Mouse (Mus musculus): ENCODE results near the gene 5031439G07Rik.

The 5031439G07Rik gene

GRCm38 (mm10) chr15:84995041-84995440 lies 6.7 kb upstream of the 5031439G07Rik start:
- peak; percentile 16 for DNase-seq (ENCODE audit: low read depth)

- peak; percentile 13 for DNase-seq (ENCODE audit: low read depth)
These were observed 6.1 kb upstream of the 5031439G07Rik start for GRCm38 (mm10) chr15:84994498-84994897.

DNA sequence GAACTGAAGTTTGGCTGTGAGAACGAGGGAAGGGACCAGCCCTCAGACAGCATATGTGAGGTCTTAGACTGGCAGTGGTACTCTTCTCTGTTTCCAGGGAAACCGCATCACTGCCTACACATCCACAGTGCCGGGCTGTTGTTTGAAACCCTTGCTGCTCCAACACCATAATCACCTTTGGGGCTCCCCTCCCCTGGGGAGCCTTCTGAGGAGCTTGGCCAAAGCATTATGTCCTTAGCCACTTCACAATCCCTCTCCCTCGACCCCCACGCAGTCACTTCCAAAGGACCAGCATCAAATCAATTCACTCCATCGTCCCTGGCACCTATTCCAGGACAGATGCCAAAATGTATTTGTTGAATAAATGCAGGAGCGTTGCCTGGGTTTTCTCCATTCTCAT lies 1.4 kb upstream of the 5031439G07Rik start:
- DNase-seq (ENCODE audit: low read depth): no peak

GRCm38 (mm10) chr15:84989098-84989497 lies 747 bp upstream of the 5031439G07Rik start:
- DNase-seq (ENCODE audit: low read depth): no peak

DNA sequence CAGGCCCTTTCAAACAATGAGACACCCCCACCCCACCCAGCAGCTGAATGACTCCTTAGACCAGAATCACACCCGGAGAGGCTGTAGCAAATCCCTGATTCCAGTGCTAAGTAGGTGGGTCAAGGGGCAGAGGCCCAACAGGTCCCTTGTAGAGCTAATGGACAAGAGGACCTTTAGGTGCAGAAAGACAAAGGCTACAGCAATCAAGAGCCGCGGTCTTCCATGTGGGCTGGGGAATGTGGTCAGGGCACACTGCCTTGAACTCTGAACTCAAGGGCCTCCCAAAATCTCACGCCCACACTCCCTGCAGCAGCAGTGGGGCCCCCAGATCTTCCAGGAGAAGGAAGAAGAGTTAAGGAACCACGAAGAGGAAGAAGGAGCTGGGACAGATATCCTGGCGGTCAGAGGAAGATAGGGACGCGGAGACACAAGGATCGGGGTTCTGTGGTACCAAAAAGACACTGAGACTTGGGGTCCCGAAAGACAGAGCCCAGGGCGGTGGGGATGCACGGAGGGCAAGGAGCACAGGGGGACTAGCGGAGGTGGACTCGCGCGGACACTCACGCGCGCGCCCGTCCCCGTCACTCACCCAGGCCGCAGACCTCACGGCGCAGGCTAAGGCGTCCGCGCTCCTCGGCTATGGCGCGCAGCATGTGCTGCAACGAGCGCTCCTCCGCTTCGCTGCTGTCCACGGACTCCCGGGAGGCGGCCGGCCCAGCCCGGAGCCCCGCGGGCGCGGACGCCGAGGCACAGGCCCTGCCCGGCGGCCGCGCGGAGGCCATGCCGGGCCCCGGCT lies 1.1 kb downstream of the 5031439G07Rik start:
- peak; percentile 60 for DNase-seq (ENCODE audit: low read depth)

DNA sequence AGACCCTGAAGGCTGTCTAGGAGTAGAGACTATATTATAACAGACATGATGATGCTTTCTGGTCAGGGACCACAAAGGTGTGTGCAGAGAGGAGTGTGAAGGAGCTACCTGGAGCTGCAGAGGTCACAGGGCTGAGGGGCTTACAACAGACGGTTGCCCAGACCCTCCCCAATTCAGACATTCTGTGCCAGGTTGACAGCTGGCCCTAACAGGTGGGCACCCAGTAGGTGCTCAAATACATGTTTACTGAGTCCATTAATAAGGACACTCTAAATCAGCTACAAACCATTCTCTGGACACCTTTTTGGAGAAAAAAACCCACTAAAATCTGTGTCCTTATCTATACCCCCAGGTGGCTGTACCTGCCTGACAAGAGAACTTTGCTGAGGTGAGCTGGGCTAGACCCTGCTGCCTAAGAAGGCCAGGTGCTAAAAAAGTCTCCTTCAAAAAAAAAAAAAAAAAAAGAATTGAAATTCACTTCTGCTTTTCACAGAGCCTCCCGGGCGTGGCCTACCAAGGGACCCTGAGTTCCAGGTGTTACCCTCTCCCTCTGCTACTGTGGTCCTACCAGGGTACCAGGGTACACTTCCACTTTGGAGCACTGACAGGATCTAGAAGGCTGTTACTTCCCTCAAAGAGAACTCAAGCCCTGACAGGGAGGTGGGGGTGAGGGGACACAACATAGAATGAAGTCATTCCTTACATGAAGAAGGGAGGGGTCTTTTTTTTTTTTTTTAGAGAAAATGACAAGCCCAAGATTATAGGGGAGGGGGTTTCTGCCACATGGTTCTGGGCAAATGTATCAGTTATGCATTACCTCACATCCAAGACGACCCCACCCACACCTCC lies 2.0 kb downstream of the 5031439G07Rik start:
- peak; percentile 26 for DNase-seq (ENCODE audit: low read depth)

DNA sequence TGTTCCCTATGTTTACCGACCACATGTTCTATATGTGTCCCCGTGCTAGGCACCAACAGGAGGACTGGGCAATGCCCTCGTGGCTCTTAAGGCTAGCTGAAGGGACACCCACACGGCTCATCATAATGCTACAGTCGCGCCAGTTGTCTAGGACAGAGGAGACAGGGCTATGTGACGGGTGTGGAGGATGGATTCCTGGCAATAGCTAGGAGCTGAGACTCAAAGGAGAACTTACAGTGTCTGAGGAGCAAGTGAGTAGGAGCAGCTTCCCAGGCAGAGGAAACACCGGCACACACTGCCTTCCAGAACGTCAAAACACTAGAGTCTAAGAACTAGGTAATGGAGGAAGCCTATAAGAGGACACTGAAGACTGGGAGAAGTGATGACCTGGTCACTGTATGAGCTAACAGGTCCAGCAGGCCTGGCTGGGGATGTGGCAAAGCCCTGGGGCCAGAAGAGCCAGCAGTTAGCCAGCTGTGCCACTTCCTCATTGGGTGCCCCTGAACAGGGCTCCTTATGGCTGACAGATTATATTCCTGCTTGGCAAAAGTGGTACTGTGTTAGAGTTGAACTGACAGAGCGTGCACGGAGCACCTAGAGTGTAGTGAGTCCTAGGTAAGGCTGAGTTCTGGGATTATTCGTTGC lies 2.7 kb downstream of the 5031439G07Rik start:
- DNase-seq (ENCODE audit: low read depth): peak; percentile 13

DNA sequence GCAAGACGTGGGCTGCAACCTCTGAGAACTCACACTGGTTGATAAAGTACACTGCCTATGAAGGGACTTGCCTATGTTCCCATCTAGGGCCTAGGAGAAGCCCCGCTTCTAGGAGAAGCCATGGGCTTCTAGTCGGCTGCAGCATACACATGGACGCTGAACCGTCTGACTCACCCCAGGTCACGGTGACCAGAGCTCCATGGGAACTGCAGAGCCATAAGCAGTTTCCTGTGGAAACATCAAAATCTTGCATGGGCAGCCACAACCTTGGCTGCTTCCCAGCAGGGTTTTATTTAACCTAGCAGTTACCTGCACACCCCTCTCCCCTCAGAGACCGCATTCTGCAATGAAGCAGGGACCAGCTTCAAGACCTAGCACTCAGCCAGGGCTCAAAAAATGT lies 4.6 kb downstream of the 5031439G07Rik start:
- no peak for DNase-seq (ENCODE audit: low read depth)

- no peak for DNase-seq (ENCODE audit: low read depth)
These were observed 5.5 kb downstream of the 5031439G07Rik start for GRCm38 (mm10) chr15:84982888-84983287.

DNA sequence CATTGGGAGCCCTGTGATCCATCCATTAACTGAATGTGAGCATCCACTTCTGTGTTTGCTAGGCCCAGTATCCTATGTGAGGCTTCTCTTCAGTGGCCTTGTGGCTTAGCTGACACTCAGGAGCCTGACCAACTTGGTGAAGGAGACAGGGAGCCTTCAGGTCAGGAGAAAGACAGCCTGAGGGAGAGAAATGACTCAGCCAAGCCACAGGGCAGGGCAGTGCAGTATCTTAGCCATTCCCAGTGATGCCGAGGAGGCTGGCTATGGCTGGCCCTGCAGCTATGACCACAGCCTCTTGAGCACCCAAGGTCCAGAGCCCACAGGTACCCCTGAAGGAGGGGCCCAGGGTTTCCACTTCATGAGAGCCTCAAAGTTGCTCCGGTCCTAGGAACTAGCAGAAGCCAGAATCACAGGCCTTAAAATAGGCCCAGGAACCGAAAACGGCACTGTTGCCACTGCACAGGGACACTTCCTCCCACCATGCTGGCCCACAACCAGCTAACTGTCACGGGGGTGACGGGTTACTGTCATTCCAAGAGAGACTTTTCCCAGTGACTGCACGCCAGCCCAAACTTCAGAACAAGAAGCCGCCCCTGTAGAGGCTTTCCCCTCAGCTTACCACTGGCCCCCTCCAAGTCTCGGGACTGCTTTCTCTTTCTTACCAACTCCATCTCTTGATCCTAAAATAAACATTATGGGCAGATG lies 6.6 kb downstream of the 5031439G07Rik start:
- DNase-seq (ENCODE audit: low read depth): no peak

- no peak for DNase-seq (ENCODE audit: low read depth)
These were observed 12.6 kb downstream of the 5031439G07Rik start for GRCm38 (mm10) chr15:84975729-84976128.

GRCm38 (mm10) chr15:84973544-84973871 lies 14.8 kb downstream of the 5031439G07Rik start:
- no peak for DNase-seq (ENCODE audit: low read depth)

- DNase-seq (ENCODE audit: low read depth): no peak
These were observed 15.3 kb downstream of the 5031439G07Rik start for GRCm38 (mm10) chr15:84972860-84973543.

DNA sequence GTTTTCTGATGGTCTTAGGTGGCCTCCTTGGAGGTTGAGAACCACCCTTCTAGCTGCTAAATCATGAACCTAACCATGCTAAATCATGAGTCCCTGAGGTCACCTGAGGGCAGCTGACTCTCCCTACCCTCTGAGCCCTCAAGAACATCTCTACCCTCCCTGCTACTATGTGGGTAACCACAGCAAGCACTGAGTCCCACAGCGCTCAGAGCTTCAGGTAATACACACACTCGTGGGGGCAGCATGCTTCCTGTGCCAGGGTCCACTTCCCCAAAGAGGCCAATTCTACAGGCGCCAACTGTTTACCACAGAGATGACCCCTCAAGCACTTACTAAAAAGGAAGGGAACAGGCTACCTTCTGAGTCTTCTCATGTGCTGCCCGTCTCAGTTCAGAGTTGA lies 19.8 kb downstream of the 5031439G07Rik start:
- no peak for DNase-seq (ENCODE audit: low read depth)

GRCm38 (mm10) chr15:84965575-84966360 lies 22.6 kb downstream of the 5031439G07Rik start:
- DNase-seq (ENCODE audit: low read depth): peak; percentile 49

- no peak for DNase-seq (ENCODE audit: low read depth)
These were observed 23.6 kb downstream of the 5031439G07Rik start for GRCm38 (mm10) chr15:84964771-84965170.

DNA sequence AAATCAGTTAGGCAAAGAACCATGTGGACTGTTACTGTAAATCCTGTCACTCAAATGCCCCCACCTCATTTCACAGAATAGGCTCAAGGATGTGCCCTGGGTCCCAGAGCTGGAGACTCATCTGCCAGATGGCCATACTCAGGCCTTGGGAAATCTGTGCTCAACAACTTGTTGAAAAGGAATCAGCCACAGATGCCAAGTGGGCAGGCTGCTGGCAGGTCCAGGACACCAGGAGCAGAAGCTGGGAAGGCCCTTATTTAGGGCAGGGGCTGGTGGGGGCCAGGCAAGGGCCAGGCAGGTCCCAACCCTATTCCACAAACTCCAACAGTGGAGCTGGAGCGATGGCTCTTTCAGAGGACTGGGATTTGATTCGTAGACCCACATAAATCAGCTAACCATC lies 25.8 kb downstream of the 5031439G07Rik start:
- no peak for DNase-seq (ENCODE audit: low read depth)

GRCm38 (mm10) chr15:84960692-84961091 lies 27.7 kb downstream of the 5031439G07Rik start:
- no peak for DNase-seq (ENCODE audit: low read depth)

DNA sequence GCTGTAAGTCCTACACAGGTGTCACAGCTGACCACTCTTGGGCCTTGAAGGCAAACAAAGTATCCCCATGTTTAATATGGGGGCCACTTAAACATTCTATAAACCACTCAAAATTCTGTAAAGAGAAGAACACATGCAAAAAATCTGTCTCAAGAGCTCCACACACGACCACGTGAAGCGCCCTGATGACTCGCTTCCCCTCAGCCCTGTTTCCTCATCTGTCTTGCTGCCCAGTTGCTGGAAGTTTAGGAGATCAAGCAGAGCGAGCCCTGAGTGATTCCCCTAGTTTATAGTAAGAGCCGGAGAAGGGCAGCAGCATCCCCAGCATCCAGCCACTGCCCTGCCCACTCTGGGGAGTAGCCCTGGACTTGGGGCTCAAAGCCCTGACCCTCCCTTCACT lies 28.5 kb downstream of the 5031439G07Rik start:
- no peak for DNase-seq (ENCODE audit: low read depth)

GRCm38 (mm10) chr15:84958331-84958730 lies 30.0 kb downstream of the 5031439G07Rik start:
- DNase-seq (ENCODE audit: low read depth): no peak

DNA sequence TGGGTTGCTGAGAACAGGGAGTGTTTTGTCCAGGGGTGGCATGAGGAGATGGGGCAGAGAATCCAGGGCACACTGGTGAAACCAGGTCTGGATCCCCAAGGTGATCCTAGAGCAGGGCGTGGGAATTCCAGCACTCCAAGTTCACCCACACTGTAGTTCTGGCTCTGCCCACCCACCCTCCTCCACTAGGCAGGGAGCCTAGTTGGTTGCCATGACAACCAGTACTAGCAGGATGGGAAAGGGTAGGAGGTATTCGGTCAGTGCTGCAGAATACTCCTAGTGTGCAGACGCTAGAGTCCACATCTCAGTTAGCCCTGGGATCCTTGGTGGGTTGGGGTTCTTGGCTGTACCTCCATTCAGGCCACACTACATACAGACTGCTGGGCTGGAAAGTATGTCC lies 30.5 kb downstream of the 5031439G07Rik start:
- no peak for DNase-seq (ENCODE audit: low read depth)

Measured in naive thymus-derived CD4-positive, alpha-beta T cell, adult 2 months (primary cell).